Mouse (Mus musculus) erythroblast, embryonic 14.5 days (primary cell): ENCODE results near the gene Pced1b.

ENCODE experiments used
- GATA1 ChIP-seq: IDR thresholded peaks from 2 replicates; pipeline ENCODE4 v1.6.1; 2012; ENCODE audit warnings: low read length, inconsistent platforms, mixed read lengths
- TAL1 ChIP-seq: IDR thresholded peaks from 3 replicates; pipeline ENCODE4 v1.6.1; 2012; ENCODE audit warnings: low read length, inconsistent platforms, mixed read lengths

GRCm38 (mm10) chr15:97327500-97328081, 80.7 kb downstream of the Pced1b start:
- TF ChIP-seq GATA1, result no peak
- TF ChIP-seq TAL1, result no peak
